Mouse (Mus musculus) limb, embryonic 11.5 days (tissue): ENCODE measurements around the gene Cyp27b1. TPM values are rescaled to one million over a fixed set of nuclear protein-coding genes. Genes with fewer than 3 reads are reported as not detected.

Experiments used
- ATAC-seq: fragments of 200-750 bp; cut with Nextera tagmentation; 2 replicates; pipeline ENCODE4 v1.8.0; 2017; ENCODE audit warnings: low read depth; ENCODE audit not compliant: insufficient number of reproducible peaks, low FRiP score, low TSS enrichment
- DNase-seq: peaks from one replicate; pipeline ENCODE4 v3.0.0-alpha.2; 2015; ENCODE audit warnings: low spot score
- H3K27ac ChIP-seq: fragments of 300-500 bp; sonication (generic); replicated peaks from 2 replicates; pipeline ENCODE4 v1.5.1; 2014; ENCODE audit warnings: low read depth, mild to moderate bottlenecking, low read length
- H3K27me3 ChIP-seq: fragments of 300-500 bp; sonication (generic); 2 replicates; pipeline ENCODE4 v1.6.1; 2014; ENCODE audit warnings: mild to moderate bottlenecking, low read length, mixed read lengths; ENCODE audit not compliant: control insufficient read depth, insufficient read depth
- H3K36me3 ChIP-seq: fragments of 300-500 bp; sonication (generic); 2 replicates; pipeline ENCODE4 v1.6.1; 2014; ENCODE audit warnings: mild to moderate bottlenecking, low read length, moderate library complexity, mixed read lengths; ENCODE audit not compliant: control insufficient read depth, insufficient read depth
- H3K4me1 ChIP-seq: fragments of 300-500 bp; sonication (generic); 2 replicates; pipeline ENCODE4 v1.6.1; 2014; ENCODE audit warnings: low read length, mixed read lengths; ENCODE audit not compliant: control insufficient read depth, insufficient read depth
- H3K4me2 ChIP-seq: fragments of 300-500 bp; sonication (generic); 2 replicates; pipeline ENCODE4 v1.6.1; 2014; ENCODE audit warnings: low read depth, mild to moderate bottlenecking, moderate library complexity; ENCODE audit not compliant: severe bottlenecking
- H3K4me3 ChIP-seq: fragments of 300-500 bp; sonication (generic); 2 replicates; pipeline ENCODE4 v1.5.1; 2014; ENCODE audit warnings: low read depth, low read length
- H3K9ac ChIP-seq: fragments of 300-500 bp; sonication (generic); 2 replicates; pipeline ENCODE4 v1.6.1; 2014; ENCODE audit warnings: mild to moderate bottlenecking, low read length
- H3K9me3 ChIP-seq: fragments of 300-500 bp; sonication (generic); 2 replicates; pipeline ENCODE4 v1.6.1; 2016; ENCODE audit warnings: low read length; ENCODE audit not compliant: control insufficient read depth
- WGBS: fragments of 180-500 bp; shearing (Covaris S2); extraction: QIAGEN DNeasy Blood & Tissue Kit; methylation state at CpG from one replicate; pipeline ENCODE4 v1.1.7; 2014; 5-methylcytosine and 5-hydroxymethylcytosine counted together
- polyA plus RNA-seq: library from polyadenylated mRNA; unstranded; fragments of >200 nt; fragmentation: Nextera tagmentation; extraction: Ambion mirVana; gene quantifications from 2 replicates; pipeline ENCODE4 v1.2.1, GENCODE M21; 2014

Cyp27b1 gene
- polyA plus RNA-seq, result not detected in 2 replicates

GRCm38 (mm10) chr10:127047954-127048353 lies at the start of gene Cyp27b1:
Gene Cyp27b1 (plus strand): TSS chr10:127048250.
- peaks cover 39% of the 10 kb centered on the region for H3K27me3 ChIP-seq
- no peak for DNase-seq
- H3K4me3 ChIP-seq, result 0 out of 2 replicates have a peak within 1 kb of the TSS, but pooled peaks have one; percentile 5
- 30% methylated on average over 5 of the region's 5 CpGs for WGBS
- no peak for ATAC-seq
- no peak within 1 kb of the TSS for H3K4me2 ChIP-seq
- H3K36me3 ChIP-seq, result no peaks in the 10 kb centered on the region; the same call in 1 of the 2 replicates
- 0 out of 2 replicates have a peak, but pooled peaks cover 6% of the 10 kb centered on the region for H3K4me1 ChIP-seq
- no peak within 1 kb of the TSS for H3K27ac ChIP-seq
- H3K9ac ChIP-seq, result no peak within 1 kb of the TSS; the same call in 1 of the 2 replicates
- no peaks in the 10 kb centered on the region for H3K9me3 ChIP-seq

- Histone ChIP-seq H3K36me3 (peaks cover 12% of the 10 kb centered on the region), H3K9me3 (no peaks in the 10 kb centered on the region), H3K27ac (no peak within 1 kb of the TSS), H3K27me3 (no peaks in the 10 kb centered on the region), H3K9ac (no peak within 1 kb of the TSS), H3K4me3 (no peak within 1 kb of the TSS), H3K4me2 (no peak within 1 kb of the TSS), H3K4me1 (no peaks in the 10 kb centered on the region)
- 89% methylated on average over 5 of the region's 5 CpGs for WGBS
- ATAC-seq, result no peak
- no peak for DNase-seq
Measured at GRCm38 (mm10) chr10:127000529-127000928, 47.5 kb upstream of the Cyp27b1 start, which contains the start of gene Avil. Gene Avil (plus strand): TSS chr10:127000709.

DNA sequence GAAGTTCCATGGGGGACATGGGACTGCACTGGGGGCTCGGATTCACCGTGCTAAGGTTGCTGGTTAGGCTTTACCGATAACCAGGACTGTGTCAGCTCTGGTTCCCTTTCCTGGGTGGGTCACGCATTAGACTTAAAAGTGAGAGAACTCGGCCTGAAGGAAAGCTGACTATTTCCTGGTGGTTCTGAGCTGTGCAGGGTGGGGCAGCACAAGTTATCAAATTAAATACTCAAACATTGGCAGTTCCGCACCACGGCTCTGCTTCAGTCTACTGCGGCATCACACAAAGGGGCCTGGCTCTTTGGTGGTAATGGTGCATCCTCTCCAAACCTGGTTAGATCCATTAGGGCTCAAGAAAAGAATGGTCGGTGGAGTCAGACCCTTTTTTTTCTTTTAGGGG lies 46.8 kb upstream of the Cyp27b1 start:
- H3K36me3 ChIP-seq, result peaks cover 8% of the 10 kb centered on the region
- no peaks in the 10 kb centered on the region for H3K4me1 ChIP-seq
- ATAC-seq, result no peak
- H3K27ac ChIP-seq, result no peak overlapping the region
- H3K4me3 ChIP-seq, result no peak overlapping the region
- no peaks in the 10 kb centered on the region for H3K9me3 ChIP-seq
- 90% methylated on average over 9 of the region's 9 CpGs for WGBS
- no peak overlapping the region for H3K9ac ChIP-seq
- no peak overlapping the region for H3K4me2 ChIP-seq
- DNase-seq, result no peak
- H3K27me3 ChIP-seq, result no peaks in the 10 kb centered on the region

GRCm38 (mm10) chr10:127002056-127002455 lies 46.0 kb upstream of the Cyp27b1 start:
- Histone ChIP-seq H3K4me2 (no peak overlapping the region), H3K36me3 (peaks cover 8% of the 10 kb centered on the region), H3K9me3 (no peaks in the 10 kb centered on the region), H3K27ac (no peak overlapping the region), H3K9ac (no peak overlapping the region), H3K4me1 (no peaks in the 10 kb centered on the region), H3K4me3 (no peak overlapping the region), H3K27me3 (no peaks in the 10 kb centered on the region)
- DNase-seq (no peak), ATAC-seq (no peak)
- WGBS, result 89% methylated on average over 1 of the region's 1 CpGs

GRCm38 (mm10) chr10:127002765-127003164 lies 45.3 kb upstream of the Cyp27b1 start:
- no peak overlapping the region for H3K4me3 ChIP-seq
- DNase-seq, result no peak
- no peaks in the 10 kb centered on the region for H3K27me3 ChIP-seq
- 90% methylated on average over 5 of the region's 5 CpGs for WGBS
- no peak overlapping the region for H3K9ac ChIP-seq
- H3K4me1 ChIP-seq, result no peaks in the 10 kb centered on the region
- no peaks in the 10 kb centered on the region for H3K9me3 ChIP-seq
- no peak overlapping the region for H3K27ac ChIP-seq
- H3K36me3 ChIP-seq, result peaks cover 6% of the 10 kb centered on the region
- no peak overlapping the region for H3K4me2 ChIP-seq
- ATAC-seq, result no peak

DNA sequence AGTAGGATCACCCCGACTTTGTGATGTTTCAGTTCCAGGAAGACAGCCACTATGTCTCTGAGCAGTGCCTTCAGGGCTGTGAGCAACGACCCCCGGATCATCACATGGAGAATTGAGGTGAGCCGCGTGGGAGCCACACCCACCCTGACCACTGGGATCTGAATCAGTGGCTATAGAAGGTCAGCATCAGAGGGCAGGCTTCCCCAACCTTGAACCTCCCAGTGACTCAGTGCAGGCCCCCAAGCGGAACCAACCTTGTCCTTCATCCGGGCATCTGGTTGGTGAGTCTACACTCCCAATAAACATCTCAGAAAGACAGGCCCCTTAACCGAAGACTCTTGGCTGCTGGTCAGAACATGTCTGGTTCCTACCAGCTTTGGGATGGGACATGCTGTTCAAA lies 44.7 kb upstream of the Cyp27b1 start:
- H3K4me1 ChIP-seq, result no peaks in the 10 kb centered on the region
- no peak for ATAC-seq
- no peak for DNase-seq

GRCm38 (mm10) chr10:127003806-127004205 lies 44.2 kb upstream of the Cyp27b1 start:
- Histone ChIP-seq H3K4me1 (no peaks in the 10 kb centered on the region), H3K4me2 (no peak overlapping the region), H3K36me3 (peaks cover 4% of the 10 kb centered on the region), H3K4me3 (no peak overlapping the region), H3K9ac (no peak overlapping the region), H3K27ac (no peak overlapping the region), H3K9me3 (no peaks in the 10 kb centered on the region), H3K27me3 (no peaks in the 10 kb centered on the region)
- DNase-seq (no peak), ATAC-seq (no peak)
- 85% methylated on average over 7 of the region's 7 CpGs for WGBS

More for the DNA sequence above, 44.7 kb upstream of the Cyp27b1 start:
- Histone ChIP-seq H3K27me3 (no peaks in the 10 kb centered on the region), H3K9me3 (no peaks in the 10 kb centered on the region), H3K27ac (no peak overlapping the region), H3K9ac (no peak overlapping the region), H3K36me3 (peaks cover 4% of the 10 kb centered on the region), H3K4me3 (no peak overlapping the region), H3K4me2 (no peak overlapping the region)
- WGBS, result 90% methylated on average over 8 of the region's 8 CpGs

GRCm38 (mm10) chr10:127016488-127016887 lies 31.6 kb upstream of the Cyp27b1 start:
- H3K27ac ChIP-seq, result no peak overlapping the region
- peak; percentile 53 for DNase-seq
- no peaks in the 10 kb centered on the region for H3K27me3 ChIP-seq
- ATAC-seq, result peak; percentile 51; the same call in 1 of the 2 replicates
- H3K4me2 ChIP-seq, result no peak overlapping the region
- H3K9ac ChIP-seq, result no peak overlapping the region
- no peak overlapping the region for H3K4me3 ChIP-seq
- no peaks in the 10 kb centered on the region for H3K9me3 ChIP-seq
- H3K4me1 ChIP-seq, result 0 out of 2 replicates have a peak, but pooled peaks cover 4% of the 10 kb centered on the region
- no peaks in the 10 kb centered on the region for H3K36me3 ChIP-seq
- whole genome bisulfite sequencing, result 62% methylated on average over 5 of the region's 5 CpGs

DNA sequence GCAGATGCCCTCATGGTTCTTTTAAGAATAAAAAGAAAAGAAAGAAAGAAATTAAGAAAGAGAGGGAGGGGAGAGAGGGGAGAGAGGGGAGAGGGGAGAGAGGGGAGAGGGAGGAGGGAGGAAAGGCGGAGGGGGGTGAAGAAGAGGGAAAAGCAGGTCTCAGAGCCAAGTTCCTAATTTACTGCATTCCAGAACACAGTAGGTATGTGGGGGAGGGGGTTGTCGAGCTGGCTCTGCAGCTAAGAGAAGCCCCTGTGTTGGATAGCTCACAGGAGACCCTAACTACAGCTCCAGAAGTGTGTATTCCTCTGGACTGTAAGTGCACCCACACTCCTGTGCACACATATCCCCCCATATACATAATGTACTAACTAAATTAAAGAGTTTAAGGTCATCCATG lies 31.0 kb upstream of the Cyp27b1 start:
- no peak overlapping the region for H3K4me2 ChIP-seq
- no peak for DNase-seq
- 14% methylated on average over 2 of the region's 2 CpGs for WGBS
- no peak overlapping the region for H3K9ac ChIP-seq
- H3K27ac ChIP-seq, result no peak overlapping the region
- no peaks in the 10 kb centered on the region for H3K27me3 ChIP-seq
- H3K4me3 ChIP-seq, result no peak overlapping the region
- no peaks in the 10 kb centered on the region for H3K36me3 ChIP-seq
- no peaks in the 10 kb centered on the region for H3K9me3 ChIP-seq
- H3K4me1 ChIP-seq, result 0 out of 2 replicates have a peak, but pooled peaks cover 4% of the 10 kb centered on the region
- ATAC-seq, result 0 out of 2 replicates have a peak, but pooled peaks have one; percentile 20
